Mouse (Mus musculus) retina, embryonic 14.5 days (tissue): ENCODE data around the gene Ribc2.
A peak's percentile ranks its signal among the peaks of the same experiment; 100 is the strongest.

Experiments
- DNase-seq: peaks from one replicate; pipeline ENCODE4 v3.0.0-alpha.2; 2015; ENCODE audit warnings: low spot score

Ribc2 gene

DNA sequence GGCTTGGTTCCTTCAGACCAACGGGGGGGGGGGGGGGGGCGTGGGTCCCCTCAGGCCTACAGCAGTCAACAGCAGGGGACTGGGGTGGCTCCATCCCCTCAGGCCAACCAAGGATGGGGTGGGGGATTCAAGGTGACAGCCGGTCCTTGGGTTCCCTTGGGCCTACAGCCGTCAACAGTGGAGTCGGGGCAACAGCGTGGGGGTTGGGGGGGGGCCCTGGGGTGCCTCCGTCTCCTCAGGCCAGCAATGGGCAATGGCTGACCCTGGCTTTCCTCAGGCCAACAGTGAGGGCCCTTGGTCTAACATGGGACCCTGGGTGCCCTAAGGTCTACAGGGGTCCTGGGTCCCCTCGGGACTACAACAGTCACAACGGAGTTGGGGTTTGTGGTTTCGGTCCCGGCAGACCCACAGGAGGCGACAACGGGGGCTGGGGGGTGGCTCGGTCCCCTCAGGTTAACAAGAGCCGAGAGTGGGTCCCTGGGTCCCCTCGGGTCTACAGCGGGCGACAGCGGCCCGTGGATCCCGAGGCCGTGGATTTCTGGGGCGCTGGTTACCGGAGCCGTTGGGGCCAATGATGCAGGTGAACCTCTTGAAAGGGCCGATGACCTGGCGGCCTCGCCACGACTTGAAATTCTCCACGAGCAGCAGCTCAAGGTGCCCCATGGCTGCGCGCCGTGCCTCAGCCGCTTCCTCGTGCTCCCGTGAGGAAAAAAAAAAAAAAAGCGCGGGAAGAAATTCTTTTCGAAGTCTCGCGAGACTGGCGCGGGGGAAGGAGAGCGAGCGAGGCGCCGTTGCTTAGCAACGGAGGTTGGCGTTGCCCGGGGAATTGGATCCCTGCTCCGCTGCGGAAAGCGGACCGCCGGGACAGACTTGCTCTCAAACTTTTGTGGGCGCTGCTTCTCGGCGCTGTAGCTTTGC, at the start of gene Ribc2, which contains the start of gene Smc1b:
Ribc2 (plus strand) TSS at position 804 of the 918 bp plus-strand sequence.
Smc1b (minus strand) TSS at position 690 of the 918 bp plus-strand sequence.
- peak; percentile 89 for DNase-seq

DNA sequence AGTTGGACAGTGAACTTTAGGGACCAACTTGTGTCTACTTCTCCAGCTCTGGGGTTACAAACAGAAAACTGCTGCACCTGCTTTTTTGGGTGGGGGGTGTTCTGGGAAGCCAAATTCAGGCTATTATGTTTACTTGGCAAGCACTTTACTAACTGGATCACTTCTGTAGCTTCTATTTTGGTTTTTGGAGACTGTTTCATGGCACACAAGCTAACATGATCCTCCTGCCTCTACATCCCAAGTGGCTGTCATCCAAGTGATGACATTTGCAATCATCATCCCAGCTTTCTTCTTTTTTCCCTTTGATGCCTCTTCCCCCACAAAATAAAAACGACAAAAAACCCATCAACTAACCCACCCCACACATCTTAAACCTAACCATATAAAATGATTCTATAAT, 46.2 kb upstream of the Ribc2 start:
- no peak for DNase-seq

DNA sequence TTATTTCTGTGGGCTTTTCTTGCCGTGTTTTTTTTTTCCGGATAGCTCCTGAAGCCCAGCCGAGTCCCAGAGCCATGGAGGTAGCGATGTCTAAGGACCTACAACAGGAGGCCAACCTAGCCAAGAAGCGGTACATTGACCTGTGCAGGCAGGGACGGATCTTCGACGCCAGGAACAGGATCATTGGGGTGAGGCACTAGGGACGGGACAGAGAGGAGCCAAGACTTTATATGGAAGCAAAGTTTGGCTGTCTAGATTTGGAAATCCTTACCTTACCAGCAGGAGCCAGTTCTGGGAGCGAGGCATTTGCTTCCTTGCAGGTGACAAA, 279 bp downstream of the Ribc2 start:
- no peak for DNase-seq

DNA sequence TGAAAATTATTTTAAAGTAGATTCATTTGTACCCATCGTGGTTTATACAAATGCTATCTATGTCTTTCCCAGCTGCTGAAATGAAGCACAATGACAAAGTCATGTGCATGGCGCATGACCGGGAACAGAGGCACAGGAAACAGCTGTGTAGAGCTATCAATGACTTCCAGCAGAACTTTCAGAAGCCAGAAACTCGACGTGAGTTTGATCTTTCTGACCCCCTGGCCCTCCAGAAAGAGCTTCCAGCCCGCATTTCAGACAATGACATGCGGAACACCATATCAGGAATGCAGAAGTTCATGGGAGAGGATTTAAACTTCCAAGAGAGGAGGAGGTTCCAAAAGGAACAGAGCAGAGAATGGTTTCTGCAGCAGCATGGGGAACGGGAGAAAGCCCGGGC, 3.3 kb downstream of the Ribc2 start:
- no peak for DNase-seq

DNA sequence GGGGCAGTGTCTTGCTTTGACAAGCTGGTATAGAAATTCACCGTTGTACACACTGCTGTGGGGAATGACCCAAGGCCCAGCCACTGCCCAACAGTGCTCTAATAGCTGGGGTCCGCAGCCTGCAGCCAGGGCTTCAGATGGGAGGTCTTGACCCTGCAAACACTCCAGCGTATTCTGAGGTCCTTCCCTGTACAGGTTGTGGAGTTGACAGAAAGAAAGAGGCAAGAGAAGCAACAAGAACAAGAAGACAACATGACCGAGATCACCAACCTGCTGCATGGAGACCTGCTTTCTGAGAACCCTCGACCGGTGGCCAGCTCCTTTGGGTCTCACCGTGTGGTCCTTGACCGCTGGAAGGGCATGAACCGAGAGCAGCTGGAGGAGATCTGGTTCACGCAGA, 9.4 kb downstream of the Ribc2 start:
- no peak for DNase-seq

DNA sequence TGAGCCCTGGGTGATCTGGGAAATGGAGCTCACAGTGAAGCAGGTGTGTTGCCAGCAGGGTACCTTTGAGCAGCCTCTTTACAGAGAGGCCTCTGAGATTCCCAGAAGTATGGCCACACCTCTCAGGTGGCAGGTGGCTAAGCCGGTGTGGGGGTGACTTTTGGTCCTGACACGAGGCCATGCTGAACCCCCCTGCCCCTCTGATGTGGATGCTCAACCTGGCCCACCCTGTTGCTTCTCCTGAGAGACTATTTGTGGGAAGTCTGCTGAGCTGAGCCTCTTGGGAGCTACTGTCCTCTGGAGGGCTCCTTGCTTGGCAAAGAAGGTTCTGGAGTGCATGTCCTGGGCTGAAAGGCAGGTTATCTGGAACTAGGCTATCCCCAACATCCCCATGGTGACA, 10.6 kb downstream of the Ribc2 start:
- no peak for DNase-seq

DNA sequence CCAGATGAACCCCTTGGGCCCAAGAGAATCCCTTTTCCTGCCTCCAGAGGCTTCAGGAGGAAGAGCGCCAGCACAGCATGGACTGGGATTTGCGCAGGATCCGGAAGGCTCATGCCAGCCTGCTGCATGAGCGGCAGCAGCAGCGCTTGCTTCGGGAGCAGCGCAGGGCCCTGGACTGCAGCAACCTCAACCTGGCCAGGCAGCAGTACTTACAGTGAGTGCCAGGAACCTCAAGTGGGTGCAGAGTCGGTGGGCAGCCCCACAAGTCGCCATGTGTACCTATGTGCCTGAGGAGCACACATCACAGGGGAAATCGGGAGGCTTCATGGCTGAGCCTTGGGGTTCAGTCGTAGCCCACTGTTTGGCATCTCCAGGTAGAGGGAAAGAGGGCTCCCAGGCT, 11.3 kb downstream of the Ribc2 start:
- no peak for DNase-seq

DNA sequence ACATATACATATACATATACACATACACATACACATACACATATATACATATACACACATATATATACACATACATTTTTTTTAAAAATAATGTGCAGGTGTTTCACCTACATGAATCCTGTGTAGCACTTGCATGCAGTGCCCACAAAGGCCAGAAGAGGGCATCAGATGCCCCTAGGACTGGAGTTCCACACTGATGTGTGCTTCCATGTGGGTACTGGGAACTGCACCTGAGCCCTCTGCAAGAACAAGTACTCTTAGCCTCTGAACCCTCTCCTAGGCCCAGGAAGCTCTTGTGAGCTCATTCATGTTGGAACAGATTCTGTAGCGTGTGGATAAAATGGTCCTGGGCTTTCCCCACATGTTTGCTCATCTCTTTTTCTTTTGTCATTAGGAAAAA, 11.9 kb downstream of the Ribc2 start:
- no peak for DNase-seq

DNA sequence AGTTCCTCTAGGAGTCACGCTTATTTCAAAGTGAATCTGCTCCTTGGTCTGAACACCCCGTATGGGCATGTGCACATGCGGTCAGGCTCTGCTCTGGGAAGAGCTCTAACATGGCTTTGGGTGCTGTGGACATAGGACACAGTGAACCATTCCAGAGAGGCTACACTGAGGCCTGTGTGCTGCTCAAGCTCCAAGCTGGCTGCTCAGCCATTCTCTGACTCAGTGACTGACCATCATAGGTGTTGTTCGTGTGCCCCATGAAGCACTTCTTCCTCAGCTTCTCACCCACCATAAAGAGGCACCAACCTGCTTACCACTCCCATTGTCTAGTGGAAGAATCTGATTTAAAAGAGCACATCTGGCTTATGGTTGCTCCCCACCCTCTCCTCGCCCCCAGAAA, 12.4 kb downstream of the Ribc2 start:
- no peak for DNase-seq

DNA sequence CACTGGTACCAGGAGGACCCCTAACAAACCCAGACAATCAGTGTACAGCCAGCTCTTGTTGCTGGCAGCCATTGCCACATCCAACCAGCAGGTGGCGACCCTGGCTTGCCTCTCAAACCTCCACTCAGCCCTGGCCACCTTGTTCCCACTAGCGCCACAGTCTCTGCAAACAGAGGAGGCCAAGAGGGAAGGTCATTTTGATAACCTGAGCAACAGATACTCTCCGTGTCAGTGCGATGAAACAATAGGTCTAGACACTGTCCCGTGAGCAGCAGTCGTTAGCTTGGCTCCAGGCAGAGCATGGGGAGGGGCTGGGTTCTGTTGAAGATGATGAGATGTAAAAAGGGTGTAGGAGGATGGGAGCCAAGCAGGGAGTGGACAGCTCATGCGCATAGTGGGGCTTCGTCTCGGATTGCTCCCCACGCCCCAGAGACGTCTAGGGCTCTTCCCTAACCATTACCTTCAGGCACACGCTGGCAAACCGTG, 19.6 kb downstream of the Ribc2 start:
- DNase-seq = peak; percentile 86

DNA sequence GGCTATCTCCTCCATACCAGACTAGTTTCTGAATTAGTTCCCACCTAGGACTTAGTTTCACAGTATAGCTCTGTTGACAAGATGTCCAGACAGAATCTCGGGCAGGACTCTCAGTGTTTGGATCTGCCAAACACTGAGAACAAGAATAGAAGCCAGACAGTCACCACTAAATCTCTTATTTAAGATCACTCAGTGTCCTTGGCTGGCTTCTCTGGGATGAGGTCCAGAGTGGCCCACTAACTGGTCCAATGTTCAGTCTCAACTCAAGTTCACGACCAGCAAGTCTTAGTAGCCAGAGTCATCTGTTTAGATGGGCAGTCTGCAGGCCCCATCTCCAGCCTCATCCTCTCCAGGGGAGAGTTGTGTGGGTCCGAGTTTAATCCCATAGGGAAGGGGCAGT, 20.7 kb downstream of the Ribc2 start:
- DNase-seq = no peak

DNA sequence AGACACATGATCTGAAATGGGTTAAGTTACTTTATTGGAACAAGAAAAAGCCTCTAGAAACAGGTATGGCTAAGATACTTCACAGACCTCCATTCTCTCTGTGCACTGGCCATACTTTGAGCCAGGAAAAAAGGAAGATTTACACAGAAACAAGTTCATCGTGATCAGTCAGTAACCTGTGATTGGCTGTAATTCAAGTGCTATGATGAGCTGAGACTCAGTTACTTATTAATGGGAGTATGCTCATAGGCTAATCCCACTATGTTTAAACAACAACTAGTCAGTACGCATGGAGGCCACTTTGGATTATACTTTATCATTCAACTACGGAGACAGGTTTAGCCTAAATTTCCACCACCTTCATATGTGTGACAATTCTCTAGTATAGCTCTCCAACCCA, 22.2 kb downstream of the Ribc2 start:
- no peak for DNase-seq

DNA sequence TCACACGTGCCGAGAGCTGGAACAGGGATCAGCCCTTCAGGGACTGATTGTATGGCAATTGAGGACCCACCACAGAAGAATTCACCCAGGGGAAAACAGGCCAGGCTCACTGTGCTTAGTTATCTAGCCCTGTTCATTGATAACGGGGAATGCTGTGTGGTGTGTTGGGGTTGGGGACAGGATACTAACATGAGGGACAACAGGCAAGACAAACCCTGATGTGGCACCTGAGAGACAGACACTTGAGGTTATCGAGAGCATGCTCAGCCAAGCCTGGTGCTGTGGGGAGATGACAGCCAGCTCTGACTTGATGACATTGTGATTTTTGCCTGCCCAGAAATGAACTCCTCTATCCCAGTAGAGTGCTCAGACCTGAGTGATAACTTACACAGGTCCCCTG, 24.3 kb downstream of the Ribc2 start:
- DNase-seq = no peak

DNA sequence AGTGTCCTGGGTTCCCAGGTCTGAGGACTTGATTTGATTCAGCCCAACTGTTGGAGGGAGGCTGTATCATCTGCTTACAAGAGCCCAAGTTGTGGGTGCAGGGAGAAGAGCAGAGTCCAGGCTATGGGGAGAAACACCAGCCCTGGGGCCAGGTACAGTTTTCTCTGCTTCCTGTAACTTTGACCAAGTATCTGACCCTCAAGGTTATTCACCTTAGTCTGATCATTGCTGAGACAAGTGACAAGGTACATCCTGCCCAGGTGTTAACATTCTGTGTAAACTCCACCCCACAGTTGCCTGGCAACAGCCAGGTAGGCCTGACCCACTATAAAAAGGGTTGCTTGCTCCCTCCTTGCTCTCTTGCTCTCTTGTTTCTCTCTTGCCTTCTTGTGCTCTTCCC, 29.5 kb downstream of the Ribc2 start:
- no peak for DNase-seq

DNA sequence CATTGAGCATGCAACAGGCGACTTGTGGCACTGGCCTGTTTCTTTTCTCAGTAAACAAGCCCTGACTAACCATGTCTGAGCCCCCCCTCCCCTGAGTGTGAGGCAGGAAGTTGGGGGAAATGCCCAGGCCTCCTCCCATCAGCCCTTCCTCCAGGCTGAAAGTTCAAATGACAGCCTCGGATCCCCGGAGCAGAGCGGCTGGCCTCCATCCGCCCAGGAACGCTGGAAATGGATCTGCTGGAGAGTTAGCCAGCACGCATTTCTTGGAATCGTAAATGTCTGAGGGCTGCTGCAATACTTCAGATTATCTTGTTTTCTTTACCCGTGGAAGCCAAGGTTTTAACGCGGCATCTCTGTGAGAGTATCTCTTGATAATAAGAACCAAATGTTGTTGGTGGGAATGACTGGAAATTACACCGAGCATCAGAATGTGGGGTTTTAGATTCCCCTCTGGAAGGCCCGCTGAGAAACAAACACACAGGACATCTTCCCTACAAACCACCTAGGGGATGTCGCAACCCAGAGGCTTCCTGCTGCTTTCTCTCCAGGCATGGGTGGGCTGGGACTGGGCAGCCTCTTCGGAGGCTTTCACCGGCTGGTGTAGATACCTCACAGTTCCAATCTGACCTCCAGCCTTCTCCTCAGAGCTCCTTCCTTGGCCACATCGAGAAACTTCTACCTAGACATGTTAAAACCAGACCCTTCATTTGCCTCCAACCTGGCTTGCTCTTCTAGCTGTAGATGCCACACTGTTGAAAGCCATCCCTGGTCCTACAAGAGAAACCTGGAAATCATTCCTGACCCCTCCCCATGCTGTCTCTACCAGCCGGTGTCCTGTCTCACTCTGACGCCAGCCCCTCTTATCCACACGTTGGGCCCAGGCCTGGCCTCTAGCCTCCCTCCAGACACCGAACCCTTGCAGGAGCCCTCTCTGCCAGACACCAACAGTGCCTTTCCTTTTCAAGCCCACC, 31.1 kb downstream of the Ribc2 start:
- no peak for DNase-seq

DNA sequence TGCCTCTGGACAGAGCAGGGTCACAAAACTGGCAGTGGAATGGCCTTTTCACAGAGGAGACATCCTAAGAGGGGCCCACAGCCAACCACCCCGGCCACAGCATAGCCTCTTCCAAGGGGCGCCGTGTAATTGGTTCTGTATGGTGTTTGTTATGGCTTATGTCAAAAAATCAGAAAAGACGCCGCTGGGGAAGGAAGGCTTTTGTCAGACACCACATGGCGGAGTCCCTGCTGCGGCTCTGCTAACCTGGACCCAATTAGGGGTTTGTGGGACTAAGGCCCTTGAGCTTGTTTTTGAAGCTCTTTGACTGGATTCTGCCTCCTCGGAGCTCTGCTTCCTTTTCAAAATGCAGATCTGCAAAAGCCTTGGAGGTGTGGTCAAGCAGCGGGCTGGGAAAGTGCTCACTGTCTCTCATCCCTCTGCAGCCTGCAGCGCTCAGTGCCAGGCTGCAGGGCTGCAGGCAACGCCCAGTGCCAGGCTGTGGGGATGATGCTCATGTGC, 34.6 kb downstream of the Ribc2 start:
- peak; percentile 38 for DNase-seq

DNA sequence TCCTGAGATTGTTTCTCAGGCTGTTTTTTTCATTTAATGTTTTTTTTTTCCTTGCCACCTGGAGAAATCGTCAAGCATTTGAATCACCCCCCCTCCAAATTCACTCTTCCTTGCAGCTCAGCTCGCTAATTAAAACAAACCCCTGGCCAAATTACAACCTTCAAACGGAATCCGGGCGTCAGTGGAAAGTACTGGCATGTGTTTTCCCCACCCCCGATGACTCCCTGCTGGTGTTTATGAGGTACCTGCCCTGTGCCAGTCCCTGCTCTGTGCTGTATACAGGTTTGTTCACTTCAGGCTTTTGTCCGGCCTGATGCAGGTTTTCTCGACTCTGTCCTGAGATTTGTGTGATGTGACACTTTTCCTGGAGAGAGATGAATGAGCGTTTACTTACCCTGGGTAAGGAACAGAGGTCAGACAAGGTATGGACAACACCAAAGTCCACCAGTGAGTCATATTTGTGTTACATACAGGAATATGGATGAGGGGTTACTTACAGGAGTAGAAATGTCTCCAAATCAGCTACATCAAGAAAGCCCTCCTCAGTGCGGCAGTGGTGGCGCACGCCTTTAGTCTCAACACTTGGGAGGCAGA, 35.3 kb downstream of the Ribc2 start:
- DNase-seq = no peak

DNA sequence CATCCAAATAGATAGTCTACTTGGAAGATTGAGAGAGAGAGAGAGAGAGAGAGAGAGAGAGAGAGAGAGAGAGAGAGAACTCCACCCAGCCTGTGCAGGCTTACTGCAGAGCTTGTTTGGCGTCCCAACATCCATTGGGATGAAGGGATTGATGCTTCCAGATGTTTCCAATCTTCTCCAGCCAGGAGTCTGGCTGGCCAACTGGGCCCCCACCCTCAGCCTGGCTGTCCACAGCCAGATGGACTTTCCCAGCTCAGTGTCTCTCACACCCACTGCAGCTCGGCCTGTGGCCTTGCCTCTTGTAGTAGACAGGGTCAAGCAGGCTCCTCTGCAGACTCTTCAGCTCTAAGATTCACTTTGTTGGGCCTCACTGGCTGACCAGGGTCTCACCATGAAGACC, 40.2 kb downstream of the Ribc2 start:
- DNase-seq = no peak

DNA sequence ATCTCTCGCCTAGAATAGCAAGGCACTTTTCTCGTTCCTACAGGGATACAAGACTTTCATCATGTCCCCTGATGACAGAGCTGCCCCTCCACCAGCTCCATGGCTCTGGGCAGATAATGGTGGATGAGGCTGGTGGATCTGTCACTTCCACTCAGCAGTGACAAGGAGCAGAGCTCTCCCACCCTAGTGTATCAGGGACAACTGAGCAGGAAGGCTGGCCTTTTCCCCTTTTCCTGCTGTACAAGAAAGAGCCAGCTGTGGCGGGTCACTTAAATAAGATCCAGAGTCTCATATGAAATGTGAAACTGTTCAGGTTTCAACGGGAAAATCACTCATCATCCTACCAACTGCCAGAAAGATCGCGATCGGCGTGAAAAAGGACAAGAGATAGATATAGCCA, 41.5 kb downstream of the Ribc2 start:
- DNase-seq = peak; percentile 19

DNA sequence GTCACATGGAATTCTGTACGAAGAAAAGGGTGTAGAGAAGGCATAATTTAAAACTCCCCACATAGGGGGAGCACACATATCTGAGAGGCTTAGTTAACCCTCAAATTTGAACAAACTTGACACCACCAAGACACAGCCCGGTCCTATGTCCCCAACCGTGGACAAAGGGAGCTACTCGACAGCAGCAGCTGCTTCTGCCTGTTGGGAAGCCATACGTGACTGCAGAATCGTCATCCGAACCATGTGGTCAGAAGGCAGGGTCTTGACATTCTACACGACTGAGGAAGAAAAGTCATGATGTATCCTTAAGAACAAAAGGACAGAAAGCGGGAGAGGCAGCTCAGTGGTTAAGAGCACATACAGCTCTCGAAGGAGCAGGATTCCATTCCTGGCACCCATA, 42.2 kb downstream of the Ribc2 start:
- no peak for DNase-seq

DNA sequence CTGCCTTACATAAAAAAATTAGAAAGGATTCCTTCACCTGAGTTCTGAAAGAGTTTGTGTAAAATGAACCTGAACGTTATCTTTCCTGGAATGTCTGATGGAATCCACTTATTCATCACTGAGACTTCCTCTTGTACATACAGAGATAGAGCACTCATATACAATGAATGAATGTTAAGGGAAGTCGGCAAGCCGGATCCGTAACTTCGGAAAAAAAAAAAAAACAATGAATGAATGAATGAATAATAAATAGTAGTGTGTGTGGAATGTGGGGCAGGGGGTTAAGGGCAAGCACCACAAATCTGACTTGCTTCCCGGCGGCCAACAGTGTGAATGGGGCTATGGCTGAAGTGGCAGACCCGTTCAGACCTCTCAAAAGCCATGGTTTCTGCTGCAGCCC, 45.7 kb downstream of the Ribc2 start:
- peak; percentile 58 for DNase-seq

DNA sequence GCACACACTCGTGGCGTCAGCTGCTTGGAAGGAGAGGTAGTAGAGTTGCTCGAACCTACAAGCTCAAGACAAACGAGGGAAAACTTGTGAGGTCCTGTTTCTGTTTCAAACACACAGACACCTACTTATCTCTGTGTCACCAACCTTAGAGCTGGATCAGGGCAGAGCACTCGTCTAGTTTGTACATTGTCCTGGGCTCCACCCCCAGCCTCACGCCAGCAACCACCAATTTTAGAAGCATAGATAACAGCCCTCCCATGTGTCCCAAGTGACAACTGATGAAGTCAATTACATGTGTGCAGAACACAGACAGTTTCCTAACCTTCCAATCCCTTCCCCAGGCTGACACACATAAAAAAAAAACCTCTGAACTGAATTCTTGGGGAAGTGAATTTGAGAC, 46.3 kb downstream of the Ribc2 start:
- DNase-seq = no peak
